Mouse (Mus musculus): Measurements from ENCODE around the gene Pisd. TPM values are rescaled to one million over a fixed set of nuclear protein-coding genes. Genes with fewer than 3 reads are reported as not detected.

Pisd gene
- total RNA-seq, 2 experiments from 2014 or later = 62.2 to 62.9 TPM

DNA sequence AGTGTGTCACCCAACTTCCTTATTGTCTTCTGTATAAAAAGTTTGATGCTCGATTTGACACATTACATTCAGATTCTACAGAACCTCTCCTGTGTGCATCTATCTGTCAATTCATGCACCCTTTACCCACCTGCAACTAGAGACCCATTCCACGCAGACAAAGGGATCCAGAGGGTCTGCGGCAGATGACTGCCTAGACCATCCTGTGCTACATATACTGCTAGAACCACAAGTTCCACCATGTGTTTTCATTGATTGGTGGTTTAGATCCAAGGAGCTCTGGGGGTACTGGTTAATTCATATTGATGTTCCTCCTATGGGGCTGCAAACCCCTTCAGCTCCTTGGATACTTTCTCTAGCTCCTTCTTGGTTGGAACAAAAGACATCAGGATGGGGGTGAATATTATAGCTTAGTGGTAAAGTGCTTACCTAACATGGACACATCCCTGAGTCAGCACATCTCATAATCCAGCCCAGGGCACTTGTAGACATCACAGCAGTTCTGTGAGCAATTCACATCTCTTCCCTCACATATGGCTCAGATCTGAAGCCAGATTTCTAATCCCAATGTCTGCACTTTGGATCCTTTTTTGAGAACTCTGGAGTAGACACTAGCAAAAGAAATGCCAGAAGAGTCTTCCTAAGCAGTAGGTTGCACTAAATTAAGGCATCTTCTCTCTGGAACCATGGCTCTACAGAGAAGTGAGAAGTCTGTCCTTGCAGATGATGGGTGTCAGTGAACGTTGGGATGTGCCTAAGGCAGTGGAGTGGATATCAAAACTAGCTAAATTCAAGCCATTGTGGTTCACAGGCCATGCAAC is 73.0 kb downstream of the Pisd start:
- no peak for DNase-seq (ENCODE audit: low spot score in 2 of 2)

DNA sequence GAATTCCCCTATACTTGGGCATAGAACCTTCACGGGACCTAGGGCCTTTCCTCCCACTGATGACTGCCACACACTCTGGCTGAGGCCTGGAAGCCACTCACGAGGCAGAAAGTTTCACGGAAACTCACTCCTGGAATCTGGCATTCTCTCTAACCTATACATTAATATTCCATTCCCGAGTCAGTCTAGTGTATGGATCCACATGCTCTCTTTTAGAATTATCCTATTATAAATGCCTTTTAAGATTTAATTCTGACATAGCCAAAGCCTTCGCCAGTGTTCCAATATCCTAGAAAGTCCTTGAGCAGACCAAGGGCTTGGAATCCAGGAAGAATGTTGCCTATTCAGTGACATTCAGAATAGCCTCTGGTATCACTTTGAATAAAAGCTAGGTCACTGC is 74.0 kb downstream of the Pisd start:
- no peak for DNase-seq (ENCODE audit: low spot score in 2 of 2)

DNA sequence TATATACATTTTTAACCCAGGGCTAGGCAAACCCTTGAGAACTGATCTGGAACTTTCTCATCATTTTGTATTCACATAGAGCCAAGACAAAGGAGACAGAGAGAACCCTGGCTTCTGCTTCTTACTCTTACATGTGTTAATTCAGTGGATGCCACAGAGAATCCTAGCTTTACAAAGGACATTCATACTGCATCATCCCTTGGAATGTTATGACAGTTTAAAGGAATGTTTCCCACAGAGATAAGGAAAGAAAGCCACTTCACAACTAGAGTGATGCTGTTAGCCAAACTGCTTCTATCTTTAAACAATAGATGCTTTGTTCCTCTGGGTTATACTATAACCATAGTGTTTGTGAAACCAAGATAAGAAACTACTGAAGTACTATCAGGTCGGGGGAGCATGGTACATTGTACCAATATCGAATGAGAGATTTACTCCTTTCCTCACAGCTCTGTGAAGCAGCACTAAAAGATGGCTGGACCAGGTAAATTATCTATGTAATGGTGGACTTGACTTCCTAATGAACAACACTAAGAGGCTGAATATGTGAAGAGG is 79.1 kb downstream of the Pisd start:
- no peak for DNase-seq (ENCODE audit: low spot score in 2 of 2)

DNA sequence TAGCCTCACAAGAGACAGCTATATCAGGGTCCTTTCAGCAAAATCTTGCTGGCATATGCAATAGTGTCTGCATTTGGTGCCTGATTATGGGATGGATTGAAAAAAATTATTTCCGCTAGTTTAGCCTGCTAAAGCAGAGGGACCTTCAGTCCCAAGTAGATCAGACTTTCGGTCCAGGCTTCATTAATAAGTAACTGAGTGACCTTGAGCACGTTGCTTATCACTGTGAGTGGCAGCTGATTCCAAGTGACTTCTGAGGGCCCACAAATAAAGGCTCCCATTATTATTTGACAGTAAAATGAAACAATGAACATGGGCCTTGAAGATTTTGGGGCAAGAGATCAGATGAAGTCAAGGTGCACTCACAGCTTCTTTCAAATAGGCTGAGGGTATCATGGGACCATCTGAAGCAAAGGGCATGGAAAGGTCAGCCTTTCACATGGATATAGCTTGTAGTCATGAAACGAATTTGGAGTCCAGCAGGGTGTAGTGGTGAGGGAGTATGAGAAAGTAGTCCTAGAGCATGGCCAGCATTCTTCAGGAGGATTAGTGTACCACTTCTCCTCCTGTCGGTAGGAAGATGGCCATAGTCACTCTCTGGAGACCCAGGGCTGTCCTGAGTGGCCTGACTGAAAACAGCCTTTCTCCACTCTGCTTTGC is 88.1 kb downstream of the Pisd start:
- no peak for DNase-seq (ENCODE audit: low spot score in 2 of 2)

DNA sequence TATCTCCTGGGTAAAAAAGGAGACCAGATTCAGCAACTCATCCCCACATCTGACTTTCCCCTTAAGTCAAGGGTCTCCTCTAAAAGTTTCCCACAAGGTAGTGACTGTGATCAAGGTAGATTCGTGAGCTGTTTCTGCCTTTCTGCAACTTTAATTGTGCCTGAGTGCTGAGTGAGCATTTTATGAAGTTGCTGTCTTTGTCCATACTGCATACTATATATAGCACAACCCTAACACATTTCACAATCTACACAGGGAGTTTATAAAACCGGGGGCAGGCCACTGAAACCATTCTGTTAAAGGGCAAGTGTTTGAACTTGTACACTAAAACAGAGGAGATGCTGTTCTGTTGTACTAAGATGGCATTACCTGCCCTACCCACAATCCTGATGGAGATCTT is 92.0 kb downstream of the Pisd start:
- no peak for DNase-seq (ENCODE audit: low spot score in 2 of 2)

Other genes with a start within 250 kb of the Pisd start
- gene Yes1, start 174.5 kb downstream of the Pisd start, total RNA-seq (2021) = 10 to 100 TPM; 10.1 to 13.0 TPM
- gene Gm20671, start 41.5 kb upstream of the Pisd start, total RNA-seq (2021) = not detected
- gene Prr14l, start 68.6 kb upstream of the Pisd start, total RNA-seq (2021) = 10 to 100 TPM; 48.0 to 48.8 TPM
- 10 to 100 TPM; 69.8 to 74.9 TPM for gene Depdc5, start 78.1 kb upstream of the Pisd start, total RNA-seq (2021)
- 1,000 to 10,000 TPM; 1,080 to 1,138 TPM for gene Ywhah, start 233.2 kb upstream of the Pisd start, total RNA-seq (2021)

All from layer of hippocampus, adult 18-20 months (tissue).